Mouse (Mus musculus): Measurements from ENCODE around the gene Abca5.
A peak's percentile ranks its signal among the peaks of the same experiment; 100 is the strongest.

The Abca5 gene

DNA sequence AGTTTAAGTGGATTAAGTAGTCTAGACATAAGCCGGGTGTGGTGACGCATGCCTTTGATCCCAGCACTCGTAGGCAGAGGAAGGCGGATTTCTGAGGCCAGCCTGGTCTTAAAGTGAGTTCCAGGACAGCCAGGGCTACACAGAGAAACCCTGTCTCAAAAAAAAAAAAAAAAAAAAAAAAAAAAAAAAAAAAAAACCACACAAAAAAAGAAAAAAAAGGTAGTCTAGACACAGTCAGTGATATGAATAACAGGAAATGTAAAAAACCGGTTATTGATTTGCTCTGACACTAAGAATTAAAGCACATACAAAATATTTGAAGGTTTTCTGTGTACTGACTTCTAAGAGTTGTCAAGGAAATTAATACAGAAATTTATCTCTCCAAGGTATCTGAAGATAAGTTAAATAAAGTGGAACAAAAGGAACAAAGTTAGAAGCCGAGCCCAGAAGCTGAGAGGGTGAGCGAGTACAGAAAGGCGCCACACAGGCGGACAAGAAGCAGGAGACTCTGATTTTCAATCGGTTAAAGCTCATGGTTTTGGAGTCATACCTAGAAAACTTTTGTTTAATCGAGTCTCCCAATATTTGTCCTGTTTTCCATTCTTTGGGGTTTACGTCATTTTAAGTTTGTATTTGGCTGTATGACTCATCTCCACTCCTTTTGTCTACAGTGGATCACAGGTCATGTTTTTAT lies 30.9 kb downstream of the Abca5 start:
- DNase-seq (ENCODE audit: inconsistent age in 2 of 2, low spot score in 1 of 2), result no peak

DNA sequence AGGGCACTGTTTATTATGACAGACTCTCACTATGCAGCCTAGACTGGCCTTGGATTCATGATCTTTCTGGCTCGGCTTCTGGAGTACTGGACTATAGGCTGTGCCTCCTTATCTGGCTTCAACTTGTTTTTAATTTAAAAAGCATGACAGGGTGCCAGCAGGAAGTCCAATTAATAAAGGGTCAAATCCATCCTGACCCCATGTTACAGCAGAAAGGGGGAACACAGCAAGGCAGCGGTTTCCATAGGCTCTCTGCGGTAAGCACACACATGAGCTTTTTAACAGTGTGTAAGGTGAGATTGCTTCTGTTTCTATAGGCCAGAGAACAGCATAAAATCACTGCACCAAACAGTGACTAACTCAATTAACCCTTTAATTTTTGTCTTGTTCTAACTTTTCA lies 34.1 kb downstream of the Abca5 start:
- no peak for DNase-seq (ENCODE audit: inconsistent age in 2 of 2, low spot score in 1 of 2)

- no peak for DNase-seq (ENCODE audit: inconsistent age in 2 of 2, low spot score in 1 of 2)
Measured at GRCm38 (mm10) chr11:110297917-110298533, 39.5 kb downstream of the Abca5 start.

GRCm38 (mm10) chr11:110290586-110290985 lies 46.9 kb downstream of the Abca5 start:
- DNase-seq (ENCODE audit: inconsistent age in 2 of 2, low spot score in 1 of 2), result no peak

DNA sequence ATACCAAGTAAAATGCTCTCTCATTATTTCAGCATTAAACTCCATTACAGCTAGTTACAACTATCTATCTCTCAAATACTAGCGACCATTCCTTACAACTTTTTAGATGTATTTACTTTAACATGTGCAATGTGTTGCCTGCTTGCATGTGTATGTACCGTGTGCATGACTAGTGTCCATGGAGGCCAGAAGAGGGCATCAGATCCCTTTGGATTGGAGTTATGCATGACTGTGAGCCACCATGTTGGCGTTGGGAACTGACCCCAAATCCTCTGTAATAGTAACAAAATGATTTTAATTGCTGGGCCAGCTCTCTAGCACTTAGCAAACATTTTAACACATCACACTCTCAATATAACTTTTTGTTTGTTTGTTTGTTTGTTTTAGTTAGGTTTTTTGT lies 49.1 kb downstream of the Abca5 start:
- no peak for DNase-seq (ENCODE audit: inconsistent age in 2 of 2, low spot score in 1 of 2)

- DNase-seq (ENCODE audit: inconsistent age in 2 of 2, low spot score in 1 of 2), result no peak
Measured at GRCm38 (mm10) chr11:110287694-110288093, 49.8 kb downstream of the Abca5 start.

GRCm38 (mm10) chr11:110286331-110286730 lies 51.2 kb downstream of the Abca5 start:
- no peak for DNase-seq (ENCODE audit: inconsistent age in 2 of 2, low spot score in 1 of 2)

- DNase-seq (ENCODE audit: inconsistent age in 2 of 2, low spot score in 1 of 2), result no peak
Measured at GRCm38 (mm10) chr11:110284849-110285248, 52.7 kb downstream of the Abca5 start.

GRCm38 (mm10) chr11:110284185-110284787 lies 53.2 kb downstream of the Abca5 start:
- no peak for DNase-seq (ENCODE audit: inconsistent age in 2 of 2, low spot score in 1 of 2)

- no peak for DNase-seq (ENCODE audit: inconsistent age in 2 of 2, low spot score in 1 of 2)
Measured at GRCm38 (mm10) chr11:110274794-110275193, 62.7 kb downstream of the Abca5 start.

- DNase-seq (ENCODE audit: inconsistent age in 2 of 2, low spot score in 1 of 2), result peak; percentile 18 to 82
Measured at GRCm38 (mm10) chr11:110271745-110272144, 65.8 kb downstream of the Abca5 start.

DNA sequence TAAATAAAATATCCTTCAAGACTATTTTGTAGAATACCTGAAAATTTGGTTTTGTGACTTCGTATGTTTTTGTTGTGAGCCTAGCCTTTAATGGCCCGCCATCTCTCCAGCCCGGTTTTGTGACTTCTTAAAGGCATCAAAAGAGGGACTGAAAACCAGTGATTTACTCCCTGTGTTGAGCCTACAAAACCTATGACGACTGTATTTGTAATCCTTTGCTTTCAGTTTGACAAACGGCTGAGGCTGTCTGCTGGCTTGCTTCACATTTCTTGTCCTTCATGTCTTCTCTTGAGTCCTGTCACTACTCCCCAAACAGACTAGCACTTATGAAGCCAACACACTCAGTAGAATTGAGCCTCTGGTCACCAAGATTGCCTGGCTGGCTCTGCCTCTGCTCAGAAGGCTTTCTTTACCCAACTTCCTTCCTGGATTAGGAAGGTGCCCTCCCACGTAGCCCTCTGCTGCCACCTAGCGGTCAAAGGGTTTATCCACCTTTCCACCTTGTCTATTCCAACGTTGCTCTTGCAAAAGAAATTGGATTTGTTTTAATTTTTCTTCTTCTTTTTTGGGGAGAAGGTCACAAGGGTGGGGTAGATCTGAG lies 69.2 kb downstream of the Abca5 start:
- DNase-seq (ENCODE audit: inconsistent age in 2 of 2, low spot score in 1 of 2), result peak; percentile 85 to 96

GRCm38 (mm10) chr11:110267232-110267631 lies 70.3 kb downstream of the Abca5 start:
- no peak for DNase-seq (ENCODE audit: inconsistent age in 2 of 2, low spot score in 1 of 2)

DNA sequence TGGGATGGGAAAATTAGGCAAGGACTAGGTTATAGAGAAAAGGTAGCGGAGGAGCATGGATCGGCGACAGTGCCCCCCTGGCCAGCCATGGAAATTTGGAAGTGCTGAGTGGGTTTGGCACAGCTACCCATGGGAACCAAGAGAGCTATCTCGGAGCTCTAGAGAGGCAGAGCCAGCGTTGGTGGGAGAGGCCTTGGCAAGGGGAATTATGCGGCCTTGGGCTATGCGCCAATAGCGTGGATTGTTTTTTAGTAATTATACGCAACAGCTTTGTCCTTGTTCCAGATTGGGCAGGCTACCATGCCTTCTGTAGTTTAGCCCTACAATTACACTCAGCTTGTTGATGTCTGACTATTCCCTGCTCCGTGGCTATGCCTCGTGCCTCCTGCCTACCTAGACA lies 70.8 kb downstream of the Abca5 start:
- peak; percentile 50 to 74 for DNase-seq (ENCODE audit: inconsistent age in 2 of 2, low spot score in 1 of 2)

GRCm38 (mm10) chr11:110261867-110262266 lies 75.6 kb downstream of the Abca5 start:
- no peak for DNase-seq (ENCODE audit: inconsistent age in 2 of 2, low spot score in 1 of 2)

- DNase-seq (ENCODE audit: inconsistent age in 2 of 2, low spot score in 1 of 2), result no peak
Measured at GRCm38 (mm10) chr11:110257911-110258310, 79.6 kb downstream of the Abca5 start.

DNA sequence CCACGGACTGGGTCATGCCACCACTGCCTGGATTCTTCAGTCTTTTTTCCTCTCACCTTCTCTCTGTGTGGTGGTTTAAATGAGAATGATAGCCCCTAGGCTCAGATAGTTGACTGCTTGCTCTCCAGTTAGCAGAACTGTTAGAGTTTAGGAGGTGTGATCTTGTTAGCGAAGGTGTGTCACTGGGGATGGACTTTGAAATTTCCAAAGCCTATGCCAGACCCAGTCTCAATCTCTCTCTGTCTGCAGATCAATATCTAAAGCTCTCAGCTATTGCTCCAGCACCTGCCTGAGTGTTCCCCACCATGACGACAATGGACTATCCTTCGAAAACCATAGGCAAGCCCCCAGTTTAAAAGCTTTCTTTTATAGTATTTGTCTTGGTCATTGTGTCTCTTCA lies 80.5 kb downstream of the Abca5 start:
- no peak for DNase-seq (ENCODE audit: inconsistent age in 2 of 2, low spot score in 1 of 2)

DNA sequence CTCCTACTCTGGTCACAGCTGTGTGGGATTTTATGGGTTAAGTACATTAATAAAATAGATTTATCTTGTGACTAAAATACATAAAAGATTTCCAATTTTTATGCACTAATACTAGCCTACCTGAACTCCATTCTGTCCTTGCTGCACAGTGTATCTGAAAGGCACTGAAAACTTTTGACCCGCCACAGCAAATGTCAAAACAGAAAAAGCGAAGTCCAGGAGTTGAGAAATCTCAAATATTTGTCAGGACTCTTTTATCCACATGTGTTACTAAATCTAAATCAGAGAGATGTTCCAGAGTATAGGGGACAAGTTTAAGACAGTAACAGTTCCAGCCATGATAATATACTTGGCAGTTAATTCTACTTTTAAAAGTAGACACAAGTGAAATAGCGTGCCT lies 85.3 kb downstream of the Abca5 start:
- DNase-seq (ENCODE audit: inconsistent age in 2 of 2, low spot score in 1 of 2), result no peak

DNA sequence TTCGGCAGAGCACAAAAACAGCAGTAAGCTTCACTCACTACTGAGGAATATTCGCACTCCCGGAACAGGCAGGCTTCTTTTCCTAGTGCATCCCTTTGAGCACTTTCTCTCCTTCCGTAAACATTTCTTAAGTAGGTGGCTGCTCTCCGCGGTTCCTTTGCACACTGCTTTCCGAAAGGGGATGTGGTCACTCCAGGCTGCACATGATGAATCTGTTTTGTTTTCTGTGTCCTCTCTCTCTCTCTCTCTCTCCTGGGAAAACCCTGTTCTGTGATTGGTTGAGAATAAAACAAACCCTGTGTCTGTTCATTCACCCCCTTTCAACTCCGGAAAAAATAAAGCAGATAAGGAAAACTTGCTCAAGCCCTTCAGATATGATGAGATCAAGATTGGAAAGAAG lies 86.0 kb downstream of the Abca5 start, which contains the start of gene Abca6:
Abca6 (minus strand) TSS at position 243 of the 400 bp plus-strand sequence.
- peak in 1 of 2 experiments; percentile 45 for DNase-seq (ENCODE audit: inconsistent age in 2 of 2, low spot score in 1 of 2)

DNA sequence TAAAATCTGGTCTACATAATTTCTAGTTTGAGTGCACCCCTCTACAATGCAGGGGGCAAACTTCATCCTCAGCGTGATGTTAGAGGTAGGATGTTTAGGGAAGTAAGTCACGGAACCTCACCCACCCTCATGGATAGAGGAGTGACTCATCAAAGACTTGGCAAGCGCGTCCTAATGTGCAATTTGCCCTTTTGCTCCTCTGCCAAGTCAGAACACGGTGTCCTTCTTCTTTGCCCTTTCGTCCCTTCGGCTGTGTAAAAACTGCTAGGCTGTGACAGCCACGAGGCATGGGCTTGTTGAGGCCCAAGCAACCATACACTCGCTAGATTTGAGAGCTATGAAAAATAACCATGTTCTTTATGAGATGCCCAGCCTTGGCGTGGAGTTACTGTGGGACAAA lies 92.8 kb downstream of the Abca5 start:
- peak; percentile 92 to 95 for DNase-seq (ENCODE audit: inconsistent age in 2 of 2, low spot score in 1 of 2)

DNA sequence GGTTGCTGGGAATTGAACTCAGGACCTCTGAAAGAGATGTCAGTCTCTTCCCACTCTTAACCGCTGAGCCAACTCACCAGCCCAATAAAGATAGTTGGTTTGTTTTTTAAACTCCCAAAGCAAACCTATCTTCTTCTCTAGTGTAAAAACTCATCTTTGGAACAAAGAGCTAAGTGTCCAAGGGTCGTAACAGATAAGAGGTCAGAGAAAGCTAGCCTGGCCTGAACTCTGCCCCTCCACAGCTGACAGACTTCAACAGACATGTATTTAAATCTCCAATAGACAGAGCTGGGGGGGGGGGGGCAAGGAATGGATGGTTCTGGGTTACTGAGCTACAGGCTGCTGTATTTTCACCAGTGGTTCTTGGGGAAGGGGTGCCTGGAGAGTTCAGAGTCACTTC lies 100.0 kb downstream of the Abca5 start:
- DNase-seq (ENCODE audit: inconsistent age in 2 of 2, low spot score in 1 of 2), result no peak

- DNase-seq (ENCODE audit: inconsistent age in 2 of 2, low spot score in 1 of 2), result peak in 1 of 2 experiments; percentile 16
Measured at GRCm38 (mm10) chr11:110232975-110233374, 104.5 kb downstream of the Abca5 start.
